Mouse (Mus musculus) urinary bladder, postnatal 25 days (tissue): Measurements from ENCODE around the gene Eefsec.

Source experiments
- DNase-seq: peaks from one replicate; pipeline ENCODE4 v3.0.0; 2022; ENCODE audit warnings: low spot score

The Eefsec gene

DNA sequence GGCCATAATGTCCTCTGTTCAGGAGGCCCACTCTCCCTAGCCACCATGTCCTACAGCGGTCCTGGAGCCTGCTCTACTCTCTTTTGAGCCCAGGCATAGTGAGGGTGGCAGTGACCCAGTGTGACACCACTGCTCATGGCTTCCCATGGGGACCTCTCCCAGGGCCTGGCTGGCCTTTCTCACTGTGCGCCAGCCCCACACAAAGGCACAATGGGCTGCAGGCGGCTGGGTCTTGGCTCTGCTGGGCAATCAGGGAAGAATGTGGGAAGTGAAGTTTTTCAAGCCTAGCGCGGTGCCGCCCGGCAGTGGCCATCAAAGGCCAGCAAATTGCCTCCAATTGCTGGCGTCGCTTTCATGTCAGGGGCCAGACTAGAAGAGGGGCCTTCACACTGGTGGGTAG is 184.2 kb downstream of the Eefsec start:
- no peak for DNase-seq

GRCm38 (mm10) chr6:88260645-88261044 is 185.7 kb downstream of the Eefsec start:
- DNase-seq, result no peak

GRCm38 (mm10) chr6:88259621-88260020 is 186.7 kb downstream of the Eefsec start:
- DNase-seq, result no peak

DNA sequence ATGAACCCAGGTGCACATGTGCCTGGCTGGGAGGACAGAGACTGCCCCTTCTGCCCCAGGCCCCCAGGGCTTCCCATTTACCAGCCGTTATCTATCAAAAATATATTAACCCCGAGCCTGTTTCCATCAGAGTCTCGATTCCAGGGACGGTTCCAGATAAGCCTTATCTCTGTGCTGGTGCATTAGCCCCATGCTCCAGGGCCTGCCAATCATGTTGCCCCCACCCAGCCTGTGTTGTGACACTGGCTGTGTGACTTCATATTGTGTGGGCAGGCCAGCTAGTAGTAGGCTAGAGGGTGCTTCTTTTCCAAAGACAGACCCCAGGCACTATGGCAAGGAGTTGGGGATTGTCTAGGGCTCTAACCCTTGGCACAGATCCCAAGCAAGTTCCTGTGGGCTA is 190.9 kb downstream of the Eefsec start:
- no peak for DNase-seq

DNA sequence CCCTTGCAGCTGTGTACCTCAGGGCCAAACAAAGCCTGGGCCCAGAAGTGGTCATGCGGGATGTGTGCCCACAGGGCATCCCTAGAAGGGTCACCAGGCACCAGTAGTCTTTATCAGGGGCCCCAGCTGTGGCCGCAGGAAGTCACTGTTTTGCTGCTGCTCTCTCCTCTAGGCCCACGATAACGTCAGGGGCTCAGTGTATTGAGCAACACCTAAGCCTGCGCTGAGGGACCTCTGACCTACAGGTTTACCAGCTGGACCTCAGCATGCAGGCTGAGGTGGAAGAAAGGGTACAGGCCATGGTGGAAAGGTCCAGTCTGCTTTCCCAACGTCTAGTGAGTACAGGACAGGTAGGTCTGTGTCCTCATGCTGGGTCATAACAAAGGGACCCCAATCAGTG is 192.3 kb downstream of the Eefsec start:
- no peak for DNase-seq

DNA sequence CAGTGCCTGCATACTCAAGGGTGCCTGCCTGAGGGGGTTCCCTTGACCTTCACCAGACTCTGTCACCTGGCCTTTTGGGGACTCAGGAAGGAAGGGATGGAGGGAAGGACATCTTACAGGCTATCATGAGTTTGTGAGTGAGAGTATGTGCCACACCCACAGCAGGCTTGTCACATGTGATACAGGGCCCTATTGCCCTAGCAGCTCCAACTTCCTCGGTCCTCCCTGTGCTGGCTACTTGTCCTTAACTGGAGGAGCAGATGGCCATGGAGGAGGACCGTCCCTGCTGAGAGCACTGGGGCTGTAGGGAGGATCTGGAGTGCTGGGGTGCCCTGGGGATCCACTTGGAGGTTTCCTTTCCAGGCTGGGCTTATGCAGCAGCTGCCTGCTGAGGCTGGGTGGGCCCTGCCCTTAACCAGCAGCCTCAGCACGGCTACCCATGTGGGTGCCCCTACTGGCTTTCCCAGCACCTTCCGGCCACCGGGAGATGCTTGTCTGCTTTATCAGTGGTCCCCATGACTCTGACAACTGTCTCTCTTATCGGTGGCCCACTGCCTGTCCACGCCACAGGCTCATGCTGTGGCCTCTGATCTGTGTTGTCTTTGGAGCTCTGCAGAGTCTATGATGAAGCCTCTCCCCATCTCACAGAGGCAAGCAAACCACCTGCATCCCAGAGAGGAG is 194.4 kb downstream of the Eefsec start:
- no peak for DNase-seq

GRCm38 (mm10) chr6:88251396-88251795 is 194.9 kb downstream of the Eefsec start:
- DNase-seq, result no peak

- DNase-seq, result no peak
Observed at GRCm38 (mm10) chr6:88249231-88249630, 197.1 kb downstream of the Eefsec start.

- peak; percentile 56 for DNase-seq
Observed at GRCm38 (mm10) chr6:88242604-88243003, 203.7 kb downstream of the Eefsec start.

GRCm38 (mm10) chr6:88236513-88236912 is 209.8 kb downstream of the Eefsec start:
- no peak for DNase-seq

DNA sequence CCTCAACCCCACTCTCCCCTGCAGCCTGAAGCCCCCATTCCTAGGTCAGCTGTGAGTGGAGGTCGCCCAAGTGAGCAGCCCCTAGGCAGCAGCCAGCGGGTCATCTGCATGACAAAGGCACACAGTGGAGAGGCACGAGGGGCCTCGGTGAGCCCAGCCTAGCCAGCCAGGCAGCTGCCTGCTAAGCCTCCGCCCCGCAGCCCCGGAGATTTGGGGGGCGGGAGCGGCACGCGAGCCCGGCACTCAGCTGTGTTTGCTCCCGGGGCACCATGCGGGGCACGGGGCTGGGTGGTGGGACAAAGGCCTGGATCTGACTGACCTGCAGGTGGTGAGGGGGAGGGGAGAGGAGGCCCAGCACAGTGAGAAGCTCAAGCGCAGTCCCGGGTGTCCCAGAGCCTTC is 210.4 kb downstream of the Eefsec start:
- DNase-seq, result no peak

DNA sequence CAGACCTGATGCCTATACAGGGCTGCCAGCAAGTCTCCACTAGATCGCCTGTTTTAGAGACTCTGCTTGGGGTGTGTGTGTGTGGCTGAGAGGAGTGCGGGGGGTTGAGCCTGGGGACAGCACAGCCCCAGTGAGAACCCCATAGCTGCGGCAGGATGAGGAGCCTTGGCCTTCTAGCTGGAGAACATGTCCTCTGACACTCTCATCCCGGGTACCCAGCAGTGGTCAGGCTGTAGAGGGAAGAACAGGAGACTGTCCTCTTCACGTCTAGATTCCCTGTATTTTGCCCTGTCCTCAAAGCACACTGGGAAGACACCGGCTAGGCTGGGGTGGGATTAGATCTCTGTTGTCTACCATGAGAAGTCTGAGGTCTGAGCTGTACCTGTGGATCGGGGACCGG is 210.9 kb downstream of the Eefsec start:
- DNase-seq, result no peak

GRCm38 (mm10) chr6:88233996-88234395 is 212.3 kb downstream of the Eefsec start:
- peak; percentile 67 for DNase-seq

- no peak for DNase-seq
Observed at GRCm38 (mm10) chr6:88232221-88232620, 214.1 kb downstream of the Eefsec start.

- no peak for DNase-seq
Observed at GRCm38 (mm10) chr6:88231821-88232220, 214.5 kb downstream of the Eefsec start.

DNA sequence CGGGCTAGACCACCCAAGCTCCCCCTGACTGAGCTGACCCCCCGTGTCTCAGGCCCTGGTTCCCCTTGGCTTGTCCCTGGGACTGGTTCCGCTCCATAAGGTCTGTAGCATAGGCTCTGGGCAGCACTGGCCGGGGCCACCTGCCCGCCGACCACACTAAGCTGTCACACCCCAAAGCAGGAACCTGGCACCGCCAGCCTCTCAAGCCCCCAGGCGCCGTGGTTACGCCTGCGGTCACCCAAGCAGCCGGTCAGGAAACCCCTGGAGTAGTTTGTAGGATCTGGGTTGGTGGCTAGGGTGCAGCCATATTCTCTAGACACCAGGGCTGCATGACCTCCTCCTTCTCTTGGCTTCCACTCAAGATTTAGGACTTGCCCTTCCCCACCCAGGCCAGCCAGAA is 217.1 kb downstream of the Eefsec start:
- no peak for DNase-seq

- DNase-seq, result no peak
Observed at GRCm38 (mm10) chr6:88227537-88227936, 218.8 kb downstream of the Eefsec start.

DNA sequence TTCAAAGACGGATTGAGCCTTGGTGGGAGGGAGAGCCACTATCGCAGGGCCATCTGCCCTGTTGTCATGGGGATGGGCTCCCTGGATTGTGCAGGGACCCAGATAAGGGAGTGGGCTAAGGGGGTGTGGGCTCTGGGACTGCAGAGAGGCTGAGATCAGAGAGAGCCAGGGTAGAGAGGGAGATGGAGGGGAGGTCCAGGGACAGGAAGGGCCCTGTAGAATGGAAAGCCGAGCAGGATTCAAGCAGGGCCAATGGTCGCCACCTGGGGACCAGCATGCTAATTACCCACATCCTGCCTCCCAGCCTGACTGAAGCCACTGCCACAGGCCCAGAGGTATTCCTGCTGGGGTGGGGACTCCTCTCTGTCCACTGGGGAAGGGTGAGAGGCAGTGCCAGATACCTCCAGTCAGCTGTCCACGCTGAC is 219.8 kb downstream of the Eefsec start:
- DNase-seq, result no peak

DNA sequence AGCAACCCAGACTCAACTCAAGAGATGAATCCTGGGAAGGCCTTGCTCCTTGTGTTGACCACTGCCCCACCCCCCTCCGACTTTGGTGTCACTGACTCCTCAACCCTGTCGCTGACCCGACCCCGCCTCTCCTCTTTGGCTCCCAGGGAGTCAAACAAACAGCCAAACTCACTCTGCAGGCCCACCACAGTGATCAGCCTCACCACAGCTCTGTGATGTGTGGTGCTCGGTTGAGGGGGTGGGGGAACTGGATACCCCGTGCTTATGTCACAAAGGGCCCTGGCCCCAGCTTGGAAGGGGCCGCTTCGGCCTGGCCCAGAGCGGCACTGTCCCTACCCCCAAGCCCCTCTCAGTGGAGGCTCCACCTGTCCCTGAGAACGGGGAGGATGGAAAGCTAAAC is 224.4 kb downstream of the Eefsec start, which contains the start of gene Dnajb8:
TSS of gene Dnajb8 (plus strand) at position 301 of the 400 bp plus-strand sequence.
- no peak for DNase-seq

DNA sequence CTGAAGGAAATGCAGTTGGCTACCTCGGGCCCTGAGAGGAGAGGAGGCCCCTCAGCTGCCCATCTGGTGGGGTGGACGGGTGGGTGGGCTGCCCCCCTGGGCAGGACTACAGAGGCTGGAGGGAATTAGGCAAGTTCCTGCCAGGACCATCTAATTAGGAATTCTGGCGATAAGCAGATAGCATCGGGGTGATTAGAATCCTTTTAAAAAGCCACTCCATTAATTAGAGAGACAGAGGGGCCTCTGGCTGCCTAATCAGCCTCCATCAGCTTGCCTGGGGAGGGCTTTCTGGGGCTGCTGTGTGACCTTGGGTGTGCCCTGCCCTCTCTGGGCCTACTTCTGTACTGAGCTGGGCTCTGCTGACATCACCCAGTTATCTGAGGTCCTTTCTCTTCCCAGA is 227.2 kb downstream of the Eefsec start:
- DNase-seq, result no peak

GRCm38 (mm10) chr6:88216199-88216598 is 230.1 kb downstream of the Eefsec start:
- DNase-seq, result no peak

- no peak for DNase-seq
Observed at GRCm38 (mm10) chr6:88215797-88216196, 230.5 kb downstream of the Eefsec start.

GRCm38 (mm10) chr6:88210182-88210581 is 236.2 kb downstream of the Eefsec start:
- no peak for DNase-seq

DNA sequence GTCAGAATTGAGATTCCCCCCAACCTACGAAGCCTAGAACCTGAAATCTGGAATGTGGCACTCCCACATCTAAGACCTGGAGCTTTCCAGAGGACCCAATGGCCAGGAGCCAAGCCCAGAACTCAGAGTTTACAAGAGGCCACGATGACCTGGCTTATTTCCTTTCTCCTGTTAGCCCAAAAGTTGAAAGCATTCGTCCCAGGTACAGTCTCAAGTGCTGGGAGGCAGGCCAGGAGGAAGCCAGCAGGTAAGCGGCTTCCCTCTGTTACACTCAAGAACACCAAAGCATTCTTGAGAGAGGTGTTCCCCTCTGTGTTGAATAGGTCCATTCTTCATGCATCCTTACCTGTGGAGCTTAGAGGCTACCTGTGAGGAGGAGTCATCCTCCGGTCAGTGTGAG is 236.9 kb downstream of the Eefsec start:
- DNase-seq, result no peak
